Mouse (Mus musculus): ENCODE data around the gene Rpl7a. TPM values are rescaled to one million over a fixed set of nuclear protein-coding genes. Genes with fewer than 3 reads are reported as not detected.

Rpl7a gene
- polyA plus RNA-seq, 1 experiment from 2014 or later: 600 TPM

- no peaks in the 10 kb centered on the region for H3K27me3 ChIP-seq
- no peaks in the 10 kb centered on the region for H3K9me3 ChIP-seq
- H3K4me2 ChIP-seq: no peak overlapping the region
- 68% methylated on average over 1 of the region's 1 CpGs for WGBS
- H3K4me3 ChIP-seq (replicated peaks): no peak overlapping the region
- peaks cover 10% of the 10 kb centered on the region for H3K4me1 ChIP-seq (replicated peaks)
- H3K27ac ChIP-seq: no peak overlapping the region
- H3K9ac ChIP-seq (replicated peaks): no peak overlapping the region
- H3K36me3 ChIP-seq: peaks cover 5% of the 10 kb centered on the region
- no peak for ATAC-seq (ENCODE audit: insufficient number of reproducible peaks, insufficient read depth, low FRiP score, low TSS enrichment, low read depth)
These were observed 25.9 kb downstream of the Rpl7a start for GRCm38 (mm10) chr2:26936425-26936824.

DNA sequence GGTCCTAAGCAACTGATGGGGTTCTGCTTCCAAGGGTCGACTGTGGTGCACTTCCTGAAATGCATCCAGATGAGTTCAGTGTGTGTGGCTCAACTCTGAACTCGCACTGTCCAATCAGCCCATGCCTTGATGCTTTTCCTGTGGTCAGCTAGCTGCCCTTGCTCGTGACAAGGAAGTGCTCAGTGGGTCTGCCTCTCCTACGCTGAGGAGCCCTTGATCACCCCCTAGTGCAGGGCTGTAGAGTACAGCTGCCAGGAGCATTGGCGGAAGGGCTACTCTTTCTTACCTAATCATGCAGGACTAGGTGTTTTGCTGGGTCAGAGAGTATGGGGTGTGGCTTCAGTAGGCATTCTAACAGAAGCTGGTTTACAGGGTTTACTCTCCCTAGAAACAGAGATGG, 31.0 kb downstream of the Rpl7a start:
- Histone ChIP-seq H3K9me3 (no peaks in the 10 kb centered on the region), H3K4me2 (no peak overlapping the region), H3K36me3 (peaks cover 2% of the 10 kb centered on the region; the same call in 1 of the 2 replicates), H3K9ac (replicated peaks) (no peak overlapping the region), H3K4me1 (replicated peaks) (no peaks in the 10 kb centered on the region), H3K4me3 (replicated peaks) (no peak overlapping the region), H3K27me3 (no peaks in the 10 kb centered on the region), H3K27ac (no peak overlapping the region)
- no peak for ATAC-seq (ENCODE audit: insufficient number of reproducible peaks, insufficient read depth, low FRiP score, low TSS enrichment, low read depth)
- 46% methylated on average over 5 of the region's 5 CpGs for WGBS

- no peaks in the 10 kb centered on the region for H3K4me1 ChIP-seq (replicated peaks)
- no peak overlapping the region for H3K4me3 ChIP-seq (replicated peaks)
- ATAC-seq (ENCODE audit: insufficient number of reproducible peaks, insufficient read depth, low FRiP score, low TSS enrichment, low read depth): no peak
- peaks cover 12% of the 10 kb centered on the region for H3K36me3 ChIP-seq
- no peaks in the 10 kb centered on the region for H3K27me3 ChIP-seq
- H3K27ac ChIP-seq: no peak overlapping the region
- no peak overlapping the region for H3K4me2 ChIP-seq
- 87% methylated on average over 3 of the region's 3 CpGs for WGBS
- no peaks in the 10 kb centered on the region for H3K9me3 ChIP-seq
- H3K9ac ChIP-seq (replicated peaks): no peak overlapping the region
These were observed 32.7 kb downstream of the Rpl7a start for GRCm38 (mm10) chr2:26943253-26943652.

DNA sequence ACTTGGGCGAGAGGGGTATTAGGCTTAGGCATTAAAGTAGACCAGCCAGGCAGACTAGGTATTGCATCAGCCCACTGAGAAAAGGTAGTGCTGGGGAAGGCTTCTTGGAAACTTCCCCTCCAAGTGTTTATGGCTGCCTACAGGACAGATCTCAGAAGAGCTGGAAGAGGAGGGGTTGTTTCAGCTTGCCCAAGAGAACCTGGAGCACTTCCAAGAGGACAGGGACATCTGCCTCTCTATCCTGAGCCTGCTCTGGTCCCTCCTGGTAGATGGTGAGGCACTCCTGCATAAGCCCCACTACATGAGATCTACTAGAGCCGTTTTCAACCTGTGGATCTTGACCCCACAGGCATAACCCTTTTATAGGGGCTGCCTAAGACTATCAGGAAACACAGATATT, 39.8 kb downstream of the Rpl7a start:
- no peak overlapping the region for H3K27ac ChIP-seq
- no peaks in the 10 kb centered on the region for H3K4me1 ChIP-seq (replicated peaks)
- peaks cover 77% of the 10 kb centered on the region for H3K36me3 ChIP-seq
- no peak for ATAC-seq (ENCODE audit: insufficient number of reproducible peaks, insufficient read depth, low FRiP score, low TSS enrichment, low read depth)
- 81% methylated on average over 2 of the region's 2 CpGs for WGBS
- H3K27me3 ChIP-seq: no peaks in the 10 kb centered on the region
- no peaks in the 10 kb centered on the region for H3K9me3 ChIP-seq
- H3K4me3 ChIP-seq (replicated peaks): no peak overlapping the region
- no peak overlapping the region for H3K4me2 ChIP-seq
- H3K9ac ChIP-seq (replicated peaks): no peak overlapping the region

DNA sequence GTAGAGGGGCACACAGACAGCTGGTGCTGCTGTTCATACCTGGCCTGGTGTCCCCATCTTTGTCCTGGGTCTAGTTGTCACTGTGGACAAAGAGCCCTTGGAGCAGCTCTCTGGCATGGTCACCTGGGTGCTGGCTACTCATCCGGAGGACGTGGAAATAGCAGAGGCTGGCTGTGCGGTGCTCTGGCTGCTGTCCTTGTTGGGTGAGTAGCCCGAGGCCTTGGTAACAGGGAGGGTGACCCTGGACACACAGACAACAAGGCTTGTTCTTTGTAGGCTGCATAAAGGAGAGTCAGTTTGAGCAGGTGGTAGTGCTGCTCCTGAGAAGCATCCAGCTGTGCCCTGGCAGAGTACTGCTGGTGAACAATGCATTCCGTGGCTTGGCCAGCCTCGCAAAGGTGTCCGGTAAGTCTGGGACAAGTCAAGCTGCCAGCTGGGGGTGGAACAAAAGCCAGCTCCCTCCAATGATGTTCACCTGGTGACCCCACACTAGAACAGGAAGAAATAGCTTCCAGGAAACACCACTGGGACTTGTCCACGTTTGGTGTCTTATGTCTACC, 40.9 kb downstream of the Rpl7a start:
- no peak overlapping the region for H3K9ac ChIP-seq (replicated peaks)
- no peak overlapping the region for H3K4me2 ChIP-seq
- no peaks in the 10 kb centered on the region for H3K9me3 ChIP-seq
- 93% methylated on average over 8 of the region's 8 CpGs for WGBS
- no peak overlapping the region for H3K4me3 ChIP-seq (replicated peaks)
- no peak overlapping the region for H3K27ac ChIP-seq
- ATAC-seq (ENCODE audit: insufficient number of reproducible peaks, insufficient read depth, low FRiP score, low TSS enrichment, low read depth): no peak
- no peaks in the 10 kb centered on the region for H3K4me1 ChIP-seq (replicated peaks)
- no peaks in the 10 kb centered on the region for H3K27me3 ChIP-seq
- peaks cover 86% of the 10 kb centered on the region for H3K36me3 ChIP-seq

GRCm38 (mm10) chr2:26952193-26952592, 41.6 kb downstream of the Rpl7a start:
- 93% methylated on average over 4 of the region's 4 CpGs for WGBS
- no peaks in the 10 kb centered on the region for H3K27me3 ChIP-seq
- no peak overlapping the region for H3K27ac ChIP-seq
- no peak for ATAC-seq (ENCODE audit: insufficient number of reproducible peaks, insufficient read depth, low FRiP score, low TSS enrichment, low read depth)
- H3K36me3 ChIP-seq: peaks cover 87% of the 10 kb centered on the region
- no peak overlapping the region for H3K4me3 ChIP-seq (replicated peaks)
- H3K4me2 ChIP-seq: no peak overlapping the region
- no peak overlapping the region for H3K9ac ChIP-seq (replicated peaks)
- H3K4me1 ChIP-seq (replicated peaks): no peaks in the 10 kb centered on the region
- H3K9me3 ChIP-seq: no peaks in the 10 kb centered on the region

GRCm38 (mm10) chr2:26952866-26953265, 42.3 kb downstream of the Rpl7a start:
- Histone ChIP-seq H3K9ac (replicated peaks) (no peak overlapping the region), H3K27ac (no peak overlapping the region), H3K9me3 (no peaks in the 10 kb centered on the region), H3K4me3 (replicated peaks) (no peak overlapping the region), H3K27me3 (no peaks in the 10 kb centered on the region), H3K4me2 (no peak overlapping the region), H3K4me1 (replicated peaks) (no peaks in the 10 kb centered on the region), H3K36me3 (peaks cover 93% of the 10 kb centered on the region)
- no peak for ATAC-seq (ENCODE audit: insufficient number of reproducible peaks, insufficient read depth, low FRiP score, low TSS enrichment, low read depth)
- 77% methylated on average over 8 of the region's 8 CpGs for WGBS

- Histone ChIP-seq H3K27me3 (no peaks in the 10 kb centered on the region), H3K4me1 (replicated peaks) (no peaks in the 10 kb centered on the region), H3K36me3 (peaks cover 94% of the 10 kb centered on the region), H3K4me3 (replicated peaks) (no peak overlapping the region), H3K9ac (replicated peaks) (no peak overlapping the region), H3K9me3 (no peaks in the 10 kb centered on the region), H3K4me2 (no peak overlapping the region), H3K27ac (no peak overlapping the region)
- no peak for ATAC-seq (ENCODE audit: insufficient number of reproducible peaks, insufficient read depth, low FRiP score, low TSS enrichment, low read depth)
- WGBS: 90% methylated on average over 2 of the region's 2 CpGs
These were observed 44.3 kb downstream of the Rpl7a start for GRCm38 (mm10) chr2:26954735-26955395.

DNA sequence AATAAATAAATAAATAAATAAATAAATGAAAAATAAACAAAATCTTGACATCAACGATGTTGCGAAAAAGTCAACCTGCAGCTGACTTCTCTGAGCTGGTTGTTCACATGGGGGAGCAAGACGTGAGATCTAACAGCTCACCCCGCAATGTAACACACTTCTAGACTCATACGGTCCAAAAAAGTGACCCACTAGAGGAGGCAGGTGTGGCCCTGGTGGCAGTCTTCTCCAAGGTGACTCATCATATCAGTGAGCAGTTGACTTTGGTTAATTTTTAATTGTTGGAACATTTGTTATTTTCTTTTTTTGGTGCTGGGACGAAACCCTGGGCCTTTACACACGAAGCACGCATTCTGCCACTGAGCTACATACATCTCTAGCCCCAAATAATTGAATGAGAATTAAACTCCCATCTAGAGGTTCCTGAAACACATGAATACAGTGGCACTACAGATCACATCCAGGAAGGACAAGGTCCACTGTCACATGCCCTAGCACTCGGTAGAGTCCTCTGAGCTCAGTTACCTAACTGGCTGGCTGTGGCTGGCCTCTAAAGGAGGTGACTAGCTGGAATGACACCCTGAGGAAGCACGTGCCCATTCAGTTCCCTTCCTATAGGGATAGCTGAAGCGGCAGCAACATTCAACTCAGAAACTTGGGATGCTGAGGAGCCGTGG, 46.4 kb downstream of the Rpl7a start:
- Histone ChIP-seq H3K27me3 (no peaks in the 10 kb centered on the region), H3K4me1 (replicated peaks) (peaks cover 3% of the 10 kb centered on the region; the same call in 1 of the 2 replicates), H3K4me3 (replicated peaks) (no peak overlapping the region), H3K9ac (replicated peaks) (no peak overlapping the region), H3K9me3 (no peaks in the 10 kb centered on the region), H3K36me3 (peaks cover 97% of the 10 kb centered on the region), H3K27ac (no peak overlapping the region), H3K4me2 (no peak overlapping the region)
- 93% methylated on average over 12 of the region's 12 CpGs for WGBS
- no peak for ATAC-seq (ENCODE audit: insufficient number of reproducible peaks, insufficient read depth, low FRiP score, low TSS enrichment, low read depth)

- 85% methylated on average over 2 of the region's 2 CpGs for WGBS
- Histone ChIP-seq H3K9ac (replicated peaks) (no peak overlapping the region), H3K27ac (no peak overlapping the region), H3K4me3 (replicated peaks) (no peak overlapping the region), H3K27me3 (no peaks in the 10 kb centered on the region), H3K4me2 (no peak overlapping the region), H3K36me3 (peaks cover 97% of the 10 kb centered on the region), H3K9me3 (no peaks in the 10 kb centered on the region), H3K4me1 (replicated peaks) (peaks cover 6% of the 10 kb centered on the region)
- no peak for ATAC-seq (ENCODE audit: insufficient number of reproducible peaks, insufficient read depth, low FRiP score, low TSS enrichment, low read depth)
These were observed 46.9 kb downstream of the Rpl7a start for GRCm38 (mm10) chr2:26957488-26957859.

- Histone ChIP-seq H3K36me3 (peaks cover 64% of the 10 kb centered on the region), H3K9ac (replicated peaks) (no peak overlapping the region), H3K4me2 (no peak overlapping the region), H3K4me3 (replicated peaks) (no peak overlapping the region), H3K9me3 (no peaks in the 10 kb centered on the region), H3K27ac (no peak overlapping the region), H3K27me3 (no peaks in the 10 kb centered on the region), H3K4me1 (replicated peaks) (peaks cover 20% of the 10 kb centered on the region)
- 78% methylated on average over 4 of the region's 4 CpGs for WGBS
- no peak for ATAC-seq (ENCODE audit: insufficient number of reproducible peaks, insufficient read depth, low FRiP score, low TSS enrichment, low read depth)
These were observed 50.2 kb downstream of the Rpl7a start for GRCm38 (mm10) chr2:26960756-26961155.
